Mouse (Mus musculus): ENCODE data around the gene Gcm1. TPM values are rescaled to one million over a fixed set of nuclear protein-coding genes. Genes with fewer than 3 reads are reported as not detected.
A peak's percentile ranks its signal among the peaks of the same experiment; 100 is the strongest.

Gene Gcm1
- total and polyA plus RNA-seq, 2 experiments from 2014 or later, result not detected

DNA sequence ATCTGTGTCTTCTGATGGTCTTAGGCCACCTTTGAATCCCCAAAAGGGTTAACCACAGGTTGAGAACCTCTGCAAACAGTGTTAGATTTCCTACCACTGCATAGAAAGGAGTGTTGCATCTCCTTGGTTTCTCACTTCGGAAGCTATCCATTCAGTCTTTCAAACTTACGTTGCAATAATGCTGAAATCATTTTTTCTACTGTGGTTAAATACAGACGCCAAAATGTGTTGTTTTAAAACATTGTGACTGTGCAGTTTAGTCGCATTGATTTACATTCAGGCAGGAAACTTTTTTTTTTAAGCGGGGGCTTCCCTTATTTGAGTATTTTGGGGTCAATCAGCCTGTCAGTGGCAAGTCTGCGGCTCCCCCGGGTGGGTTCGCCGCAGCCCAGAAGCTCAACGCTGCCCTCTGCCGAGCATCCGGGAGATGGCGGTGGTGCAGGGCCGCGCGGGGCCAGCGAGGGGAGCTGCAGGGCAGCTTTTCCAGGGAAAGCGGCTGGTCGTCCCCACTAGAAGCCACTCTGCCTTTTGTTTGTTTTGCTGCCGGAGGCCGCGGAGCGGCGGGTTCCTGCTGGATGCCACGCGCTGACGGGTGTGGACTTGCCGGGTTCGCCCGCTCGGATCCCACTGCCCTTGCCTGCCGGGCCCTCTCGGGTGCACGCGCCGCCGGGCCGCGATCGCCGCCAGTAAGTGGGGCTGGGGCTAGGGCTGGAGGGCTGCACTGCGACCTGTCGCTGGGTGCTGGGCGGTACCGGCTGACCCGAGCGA is 61.2 kb downstream of the Gcm1 start:
- peak; percentile 98 for TF ChIP-seq CTCF (IDR thresholded peaks at IDR 0.05; ENCODE audit: low read depth)
- Histone ChIP-seq H3K27me3 (ENCODE audit: insufficient read depth, low read length) (no peaks in the 10 kb centered on the region), H3K27ac (ENCODE audit: low read depth, low read length) (peak overlapping the region; percentile 94), H3K36me3 (ENCODE audit: insufficient read depth) (no peaks in the 10 kb centered on the region), H3K4me1 (ENCODE audit: insufficient read depth) (peaks cover 22% of the 10 kb centered on the region), H3K9me3 (ENCODE audit: low read length) (no peaks in the 10 kb centered on the region), H3K9ac (peak overlapping the region; percentile 99), H3K4me3 (ENCODE audit: low read depth, low read length) (peak overlapping the region; percentile 87), H3K4me2 (ENCODE audit: low read depth) (peak overlapping the region; percentile 72)
- 3% methylated on average over 47 of the region's 47 CpGs for WGBS
- peak; percentile 84 for ATAC-seq
- DNase-seq, result peak; percentile 94

DNA sequence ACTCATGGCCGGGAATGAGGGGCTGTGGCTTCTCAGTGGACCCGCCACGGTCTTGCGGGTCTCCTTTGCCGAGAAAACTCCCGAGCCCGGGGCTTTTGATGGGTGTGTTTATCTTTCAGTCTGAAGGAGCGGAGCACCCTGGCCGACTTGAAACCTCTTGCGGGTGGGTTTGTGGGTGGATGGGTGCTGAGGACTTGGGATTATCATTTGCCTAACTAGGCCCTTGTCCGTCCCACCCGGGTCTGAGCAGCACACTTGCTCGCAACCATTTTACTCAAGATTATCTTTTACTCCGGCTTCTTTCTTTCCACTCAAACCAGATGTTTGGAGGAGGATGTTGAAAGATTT is 61.8 kb downstream of the Gcm1 start:
- Histone ChIP-seq H3K4me2 (ENCODE audit: low read depth) (peak overlapping the region; percentile 72), H3K27ac (ENCODE audit: low read depth, low read length) (peak overlapping the region; percentile 94), H3K36me3 (ENCODE audit: insufficient read depth) (no peaks in the 10 kb centered on the region), H3K4me1 (ENCODE audit: insufficient read depth) (peaks cover 22% of the 10 kb centered on the region), H3K4me3 (ENCODE audit: low read depth, low read length) (peak overlapping the region; percentile 87), H3K9ac (peak overlapping the region; percentile 99), H3K27me3 (ENCODE audit: insufficient read depth, low read length) (no peaks in the 10 kb centered on the region), H3K9me3 (ENCODE audit: low read length) (no peaks in the 10 kb centered on the region)
- peak; percentile 19 for ATAC-seq
- no peak for TF ChIP-seq CTCF (IDR thresholded peaks at IDR 0.05; ENCODE audit: low read depth)
- under 1% methylated on average over 14 of the region's 14 CpGs for WGBS
- peak; percentile 63 for DNase-seq

Other genes with a start within 250 kb of the Gcm1 start
- 70.3 and 83.4 TPM in 2 replicates for gene Elovl5, start 134.6 kb upstream of the Gcm1 start, total RNA-seq (2014; rRNA removed)
- gene Elovl5, start 134.6 kb upstream of the Gcm1 start, polyA plus RNA-seq (2015; fragmentation: Nextera tagmentation; extraction: Ambion mirVana), result 43.2 and 61.1 TPM in 2 replicates
- 90.3 and 91.5 TPM in 2 replicates for gene Fbxo9, start 57.1 kb downstream of the Gcm1 start, total RNA-seq (2014; rRNA removed)
- gene Fbxo9, start 57.1 kb downstream of the Gcm1 start, polyA plus RNA-seq (2015; fragmentation: Nextera tagmentation; extraction: Ambion mirVana), result 62.3 and 72.6 TPM in 2 replicates
- gene Ick, start 57.3 kb downstream of the Gcm1 start, total RNA-seq (2014; rRNA removed), result 39.2 and 39.7 TPM in 2 replicates
- 33.9 and 36.3 TPM in 2 replicates for gene Ick, start 57.3 kb downstream of the Gcm1 start, polyA plus RNA-seq (2015; fragmentation: Nextera tagmentation; extraction: Ambion mirVana)
- 12.6 and 14.8 TPM in 2 replicates for gene Gsta4, start 130.8 kb downstream of the Gcm1 start, total RNA-seq (2014; rRNA removed)
- 28.8 and 31.0 TPM in 2 replicates for gene Gsta4, start 130.8 kb downstream of the Gcm1 start, polyA plus RNA-seq (2015; fragmentation: Nextera tagmentation; extraction: Ambion mirVana)
- gene Gsta1, start 178.7 kb downstream of the Gcm1 start, total RNA-seq (2014; rRNA removed), result not detected in 2 replicates
- gene Gsta1, start 178.7 kb downstream of the Gcm1 start, polyA plus RNA-seq (2015; fragmentation: Nextera tagmentation; extraction: Ambion mirVana), result not detected in 2 replicates
- not detected in 2 replicates for gene Gm3776, start 205.2 kb downstream of the Gcm1 start, total RNA-seq (2014; rRNA removed)
- 0.23 TPM in 1 of 2 replicates, not detected in the other for gene Gm3776, start 205.2 kb downstream of the Gcm1 start, polyA plus RNA-seq (2015; fragmentation: Nextera tagmentation; extraction: Ambion mirVana)
- gene Gm10639, start 238.0 kb downstream of the Gcm1 start, total RNA-seq (2014; rRNA removed), result not detected in 2 replicates
- not detected in 2 replicates for gene Gm10639, start 238.0 kb downstream of the Gcm1 start, polyA plus RNA-seq (2015; fragmentation: Nextera tagmentation; extraction: Ambion mirVana)